Mouse (Mus musculus): ENCODE results near the gene Plb1. TPM values are rescaled to one million over a fixed set of nuclear protein-coding genes. Genes with fewer than 3 reads are reported as not detected.

Gene Plb1
- polyA plus RNA-seq, 1 experiment from 2014 or later = 1.4 TPM

Other genes with a start within 250 kb of the Plb1 start
- 13.3 and 14.3 TPM in 2 replicates for gene Fosl2, start 96.9 kb upstream of the Plb1 start, polyA plus RNA-seq (2015; fragmentation: Nextera tagmentation; extraction: Ambion mirVana)
- gene Ppp1cb, start 226.1 kb downstream of the Plb1 start, polyA plus RNA-seq (2015; fragmentation: Nextera tagmentation; extraction: Ambion mirVana) = 246 and 251 TPM in 2 replicates